Mouse (Mus musculus) gastrocnemius, postnatal 14 days (tissue): ENCODE measurements around the gene Wfdc21. TPM values are rescaled to one million over a fixed set of nuclear protein-coding genes. Genes with fewer than 3 reads are reported as not detected.

Experiments
- DNase-seq: peaks from one replicate; pipeline ENCODE4 v3.0.0; 2021; ENCODE audit warnings: mixed read lengths
- intact Hi-C: fragments of 180-260 bp; cut with DNase I; formaldehyde crosslinking; loops from one replicate; pipeline ENCODE4 v1.15.1; 2025; ENCODE audit warnings: low total_unique reads
- long read RNA-seq, 2 experiments: library from polyadenylated mRNA; stranded (forward); transcript quantifications; one replicate each; pipeline ENCODE4 v2.0.0; 2021
- total RNA-seq, 2 experiments: library from RNA; stranded (reverse); gene quantifications; 2 replicates each; pipeline ENCODE4 v1.2.3; 2021

Gene Wfdc21
- total RNA-seq = not detected
- long read RNA-seq, experiment 1 = 0 reads
- long read RNA-seq, experiment 2 = 0 reads

GRCm38 (mm10) chr11:83746681-83747080 is at the start of gene Wfdc21:
Gene Wfdc21, plus strand, starts transcription at chr11:83746940.
- no peak for DNase-seq
- intact Hi-C loops = no loop called here

DNA sequence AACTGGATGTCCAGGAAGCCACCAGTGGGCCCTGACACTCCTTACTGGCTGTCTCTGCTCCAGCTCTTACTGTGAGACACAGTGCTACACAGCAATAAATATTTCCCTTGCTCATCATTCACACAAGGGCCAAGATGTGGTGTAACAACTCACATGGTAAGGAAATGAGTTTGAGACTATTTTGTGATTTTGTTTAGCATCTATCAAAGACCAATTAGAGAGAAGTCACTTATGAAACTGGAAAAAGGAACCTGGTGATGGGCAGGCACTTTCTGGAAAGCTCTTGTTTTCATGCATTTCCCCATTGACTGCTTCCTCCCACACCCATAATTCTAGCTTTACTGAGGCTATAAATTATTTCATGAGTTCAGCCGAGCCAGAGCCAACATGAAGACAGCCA is 43.0 kb upstream of the Wfdc21 start, which contains the start of gene Wfdc17:
TSS of gene Wfdc17 (plus strand) at position 287 of the 400 bp plus-strand sequence.
- no peak for DNase-seq
- intact Hi-C loops = no loop called here

GRCm38 (mm10) chr11:83708715-83709114 is 38.0 kb upstream of the Wfdc21 start, which contains the start of gene Wfdc18:
Gene Wfdc18, plus strand, starts transcription at chr11:83709015.
- intact Hi-C loops = no loop called here
- no peak for DNase-seq

DNA sequence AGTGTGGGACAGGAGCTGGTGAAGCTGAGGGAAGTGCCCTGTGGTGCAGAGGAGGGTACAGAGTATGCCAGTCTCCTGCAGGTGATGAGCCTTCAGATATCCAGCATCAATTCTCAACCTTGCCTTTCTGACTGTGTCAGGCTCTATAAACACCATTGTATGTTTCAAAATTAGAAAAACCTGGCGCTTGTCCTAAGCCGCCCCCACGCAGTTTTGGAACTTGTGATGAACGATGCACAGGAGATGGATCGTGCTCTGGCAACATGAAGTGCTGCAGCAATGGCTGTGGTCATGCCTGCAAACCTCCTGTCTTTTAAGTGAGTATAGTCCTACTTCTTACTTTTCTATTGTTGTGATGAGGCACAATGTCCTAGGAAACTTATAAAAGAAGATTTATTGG is 37.1 kb upstream of the Wfdc21 start:
- no peak for DNase-seq
- intact Hi-C loops = no loop called here

DNA sequence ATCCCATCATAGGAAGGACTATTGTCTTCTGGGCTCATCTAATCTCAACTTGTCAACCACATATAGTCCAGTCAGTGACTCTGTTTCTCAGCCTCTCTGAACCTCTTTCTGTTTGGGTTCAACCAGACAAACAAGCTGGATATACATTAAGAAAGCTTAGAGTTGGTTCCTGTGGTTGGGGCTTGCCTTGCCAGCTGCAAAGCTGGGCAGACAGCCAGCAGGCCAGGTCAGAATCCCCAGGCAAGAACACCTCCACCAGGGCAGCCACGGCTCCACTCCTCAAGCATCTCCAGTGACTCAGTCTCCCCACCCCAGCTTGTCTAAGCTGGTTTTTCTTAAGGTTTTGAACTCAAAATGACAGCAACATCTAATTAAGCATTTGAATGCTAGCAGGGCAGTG is 34.1 kb upstream of the Wfdc21 start:
- no peak for DNase-seq
- intact Hi-C loops = no loop called here

DNA sequence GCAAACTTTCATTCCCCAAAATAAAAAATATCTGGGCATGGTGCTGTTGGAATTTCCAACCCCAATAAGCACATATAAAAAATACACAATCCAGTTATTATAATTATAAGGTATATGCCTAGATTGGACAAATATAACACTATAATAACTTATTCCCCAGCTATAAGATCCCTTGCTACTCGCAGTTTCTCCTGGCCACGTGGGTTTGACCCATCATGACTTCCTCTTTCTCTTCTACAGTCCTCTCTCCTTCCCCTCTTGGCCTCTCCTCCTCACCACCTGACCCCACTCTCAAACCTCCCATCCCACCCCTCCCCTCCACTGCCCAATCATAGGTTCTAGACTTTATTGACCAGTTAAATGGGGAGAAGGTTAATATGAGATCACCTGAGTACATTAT is 32.8 kb upstream of the Wfdc21 start:
- intact Hi-C loops = no loop called here
- no peak for DNase-seq

DNA sequence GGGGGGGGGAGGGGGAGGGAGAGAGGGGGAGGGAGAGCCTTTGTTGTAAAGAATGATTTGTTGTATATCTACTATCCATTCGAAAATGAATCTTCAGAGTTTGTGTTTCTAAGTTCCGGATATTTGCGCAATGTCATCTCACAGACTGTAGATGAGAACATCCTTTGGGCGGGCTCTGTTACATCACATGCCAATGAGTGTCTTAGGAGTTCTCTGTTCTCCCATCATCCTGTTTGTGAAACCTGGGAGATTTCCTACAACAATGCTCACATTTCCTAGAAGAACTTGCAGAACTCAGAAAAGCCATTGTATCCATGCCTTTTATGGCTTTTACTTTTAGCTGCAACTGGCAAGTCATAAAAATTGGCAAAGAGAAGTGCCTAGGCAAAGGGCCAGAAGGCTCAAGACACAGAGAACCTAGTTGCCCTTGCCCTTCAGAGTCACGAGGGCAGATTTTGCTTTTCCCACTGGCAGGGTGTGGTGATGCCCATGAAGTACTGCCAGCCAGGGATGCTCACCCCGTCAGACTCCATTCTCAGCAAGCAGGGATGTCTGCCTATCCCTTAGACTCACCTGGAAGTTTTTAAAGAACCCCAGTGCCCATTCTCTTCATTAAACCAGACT is 29.6 kb upstream of the Wfdc21 start:
- intact Hi-C loops = no loop called here
- no peak for DNase-seq

DNA sequence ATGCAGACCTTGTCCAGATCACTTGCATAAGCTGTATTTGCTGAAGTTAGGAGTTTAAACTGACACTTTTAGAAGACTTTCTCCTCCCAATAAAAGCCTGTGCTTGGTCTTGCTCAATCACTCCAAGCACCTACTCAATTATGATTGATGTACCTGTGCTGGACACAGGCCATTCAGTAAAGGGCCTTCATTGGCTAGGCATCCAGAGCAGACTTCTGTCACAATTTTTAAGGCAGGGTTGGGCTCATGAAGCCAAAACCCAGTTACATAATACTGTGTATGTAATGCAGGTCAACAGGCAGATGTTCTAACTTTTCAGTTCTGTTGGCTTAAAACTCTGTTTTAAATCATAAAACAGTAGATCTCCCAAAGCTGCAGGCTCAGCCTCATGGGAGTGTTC is 26.0 kb upstream of the Wfdc21 start:
- DNase-seq = no peak
- intact Hi-C loops = no loop called here

- intact Hi-C loops = no loop called here
- DNase-seq = no peak
Observed at GRCm38 (mm10) chr11:83728757-83729432, 17.8 kb upstream of the Wfdc21 start.

GRCm38 (mm10) chr11:83731116-83731515 is 15.6 kb upstream of the Wfdc21 start:
- DNase-seq = no peak
- intact Hi-C loops = no loop called here

GRCm38 (mm10) chr11:83733071-83733640 is 13.6 kb upstream of the Wfdc21 start:
- no peak for DNase-seq
- intact Hi-C loops = no loop called here

GRCm38 (mm10) chr11:83734215-83734614 is 12.5 kb upstream of the Wfdc21 start:
- intact Hi-C loops = no loop called here
- no peak for DNase-seq

DNA sequence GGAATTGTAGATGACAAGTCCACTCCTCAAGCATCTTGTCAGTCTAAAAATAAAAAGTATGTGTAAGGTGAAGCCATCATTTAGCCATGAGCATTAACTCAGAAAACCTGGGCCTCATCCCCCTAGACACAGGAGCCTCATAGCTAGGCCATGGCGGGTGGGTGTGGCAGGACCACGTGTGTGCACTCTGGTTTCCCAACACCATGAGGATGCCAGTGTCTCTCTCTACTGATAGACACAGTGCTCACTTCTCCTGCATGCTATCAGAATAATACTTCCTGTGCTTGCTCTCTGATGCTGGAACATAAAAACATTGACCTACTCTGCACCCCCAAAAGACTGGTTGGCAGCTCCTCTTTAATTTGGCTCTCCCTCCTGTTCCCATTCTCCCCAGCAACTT is 10.9 kb upstream of the Wfdc21 start:
- intact Hi-C loops = no loop called here
- DNase-seq = no peak

GRCm38 (mm10) chr11:83737109-83737558 is 9.6 kb upstream of the Wfdc21 start:
- intact Hi-C loops = no loop called here

DNA sequence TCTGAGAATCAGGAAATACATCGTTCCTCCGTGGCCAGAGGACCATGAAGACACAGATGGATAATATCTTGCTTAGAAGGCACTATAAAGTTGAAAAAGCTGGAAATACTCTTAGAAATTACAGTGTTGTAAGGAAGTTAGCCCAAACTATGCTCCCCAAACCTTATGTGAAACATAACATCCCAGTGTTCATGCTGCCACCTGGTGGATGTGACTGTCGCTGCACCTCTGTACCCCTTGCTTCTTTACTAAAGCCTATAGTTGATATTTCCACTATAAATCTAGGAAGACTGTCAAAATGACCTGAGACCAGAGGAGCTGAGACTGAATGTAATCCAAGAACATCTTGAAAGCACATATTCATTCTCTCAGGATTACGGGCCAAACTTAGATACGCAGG is 7.5 kb upstream of the Wfdc21 start:
- DNase-seq = peak; percentile 64
- intact Hi-C loops = no loop called here

More at GRCm38 (mm10) chr11:83737109-83737558, 9.6 kb upstream of the Wfdc21 start:
- no peak for DNase-seq

DNA sequence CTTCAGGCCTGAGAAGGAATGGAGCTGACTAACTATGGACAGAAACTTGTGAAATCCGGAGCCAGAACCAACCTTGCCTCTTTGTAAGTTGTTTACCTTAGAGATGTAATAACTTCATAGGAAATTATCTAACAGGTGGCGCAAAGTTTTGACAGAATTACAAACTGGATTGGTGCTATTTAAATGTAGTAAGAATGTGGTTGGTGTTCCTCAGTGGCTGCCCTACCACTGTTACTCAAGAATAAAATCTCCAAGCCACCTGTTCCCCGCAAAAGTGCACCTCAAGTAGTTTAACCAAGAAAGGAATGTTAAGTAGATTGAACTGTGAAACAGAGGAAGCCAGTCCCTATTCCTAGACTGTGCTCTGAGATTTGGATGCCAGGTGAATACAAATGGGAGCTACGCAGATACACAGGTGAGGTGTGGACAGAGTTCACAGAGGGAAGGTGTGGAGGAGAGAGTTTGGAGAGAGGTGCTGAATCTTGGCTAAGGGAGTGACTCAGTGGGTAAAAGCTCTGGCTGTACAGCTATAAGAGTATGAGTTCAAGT is 6.2 kb upstream of the Wfdc21 start:
- no peak for DNase-seq
- intact Hi-C loops = loop anchor here (2.0 kb wide), 1 partner anchor 184 kb away; no protein-coding TSS in a partner anchor

DNA sequence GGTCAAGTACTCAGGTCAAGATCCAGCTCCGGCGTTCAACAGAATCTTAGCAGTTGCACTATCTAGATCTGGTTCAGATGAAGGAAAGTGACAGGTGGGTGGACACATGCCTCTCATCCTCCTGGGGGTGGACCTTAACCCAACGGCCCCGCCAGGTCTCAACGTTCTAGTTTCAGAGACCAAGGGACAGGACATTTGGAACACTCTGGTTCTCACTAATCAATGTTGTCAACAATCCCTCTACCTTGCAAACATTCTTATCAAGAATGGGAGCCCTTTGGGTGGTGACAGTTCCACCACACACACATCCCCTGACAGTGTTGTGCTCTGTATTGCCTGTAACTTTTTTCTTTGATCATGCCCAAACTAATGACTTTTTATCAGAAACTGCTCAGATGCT is 4.9 kb upstream of the Wfdc21 start:
- no peak for DNase-seq
- intact Hi-C loops = loop anchor here (2.0 kb wide), 1 partner anchor 185 kb away; no protein-coding TSS in a partner anchor

DNA sequence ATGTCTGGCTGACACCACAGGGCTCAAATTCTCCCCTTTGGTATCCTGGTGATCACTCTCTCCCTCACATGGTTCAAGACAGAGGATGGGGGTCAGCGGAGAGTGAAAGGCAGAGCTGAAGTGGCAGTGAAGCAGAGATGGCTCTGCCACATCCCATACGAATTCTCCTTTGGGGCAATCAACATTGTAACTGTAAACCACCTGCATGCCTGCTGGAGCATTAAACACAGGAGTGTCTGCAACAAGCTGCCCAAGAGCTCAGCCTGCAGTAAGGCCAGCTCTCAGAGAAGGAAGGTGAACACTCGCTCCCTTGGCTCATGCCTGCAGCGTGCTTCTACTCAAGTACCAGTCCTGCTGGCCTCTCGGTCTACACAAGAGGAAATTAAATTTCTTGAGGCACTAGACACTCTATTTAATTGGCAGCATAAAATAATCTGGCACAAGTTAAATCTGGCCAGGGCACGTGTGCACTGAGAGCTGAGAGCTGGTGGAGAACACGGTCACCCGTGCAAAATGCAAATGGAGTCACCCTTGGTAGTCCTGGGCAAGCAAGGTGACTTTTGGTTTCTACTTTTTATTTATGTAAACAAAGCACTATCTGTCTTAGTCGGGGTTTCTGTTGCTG is 3.9 kb upstream of the Wfdc21 start:
- intact Hi-C loops = no loop called here
- no peak for DNase-seq

- DNase-seq = no peak
- intact Hi-C loops = no loop called here
Observed at GRCm38 (mm10) chr11:83743525-83743924, 3.2 kb upstream of the Wfdc21 start.

- intact Hi-C loops = no loop called here
- no peak for DNase-seq
Observed at GRCm38 (mm10) chr11:83746152-83746551, 588 bp upstream of the Wfdc21 start.
